Mouse (Mus musculus) liver, adult 2 months (tissue): ENCODE measurements at regions not wholly inside any gene's neighbourhood (a gene's known extent, or its start where the extent isn't known, plus 50 kb on each side); places are given as distances from the start of the nearest gene placed in this dataset.

Experiments used
- CTCF ChIP-seq: fragments of 200-500 bp; IDR thresholded peaks from 2 replicates; pipeline ENCODE4 v1.5.1; 2011; ENCODE audit warnings: low read depth, low read length, control low read depth
- POLR2A ChIP-seq: fragments of 200-500 bp; IDR thresholded peaks from 2 replicates; pipeline ENCODE4 v1.6.1; 2011; ENCODE audit warnings: low read length, control low read depth; ENCODE audit not compliant: insufficient read depth; ENCODE audit errors: extremely low read depth

DNA sequence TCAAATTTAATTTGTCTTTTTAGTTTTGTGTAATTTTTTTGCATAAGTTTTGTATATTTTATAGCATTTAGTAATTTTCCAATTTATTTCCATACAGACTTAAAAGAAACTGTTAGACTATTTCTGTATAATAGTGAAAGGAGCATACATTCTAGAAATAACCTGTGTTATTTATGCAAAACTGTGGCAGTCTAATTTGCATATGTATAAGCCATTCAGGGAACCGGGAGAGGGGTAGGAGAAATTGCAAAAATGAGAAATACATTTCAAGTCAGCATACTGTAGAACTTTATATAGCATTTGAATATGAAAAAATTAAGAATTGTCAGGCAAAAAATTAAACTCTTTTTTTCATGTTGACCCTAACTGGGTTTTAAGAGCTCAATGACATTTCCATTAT lies 364.3 kb downstream of the Lmo7 start:
- TF ChIP-seq CTCF = no peak
- no peak for TF ChIP-seq POLR2A
